In the genomic region with DNA sequence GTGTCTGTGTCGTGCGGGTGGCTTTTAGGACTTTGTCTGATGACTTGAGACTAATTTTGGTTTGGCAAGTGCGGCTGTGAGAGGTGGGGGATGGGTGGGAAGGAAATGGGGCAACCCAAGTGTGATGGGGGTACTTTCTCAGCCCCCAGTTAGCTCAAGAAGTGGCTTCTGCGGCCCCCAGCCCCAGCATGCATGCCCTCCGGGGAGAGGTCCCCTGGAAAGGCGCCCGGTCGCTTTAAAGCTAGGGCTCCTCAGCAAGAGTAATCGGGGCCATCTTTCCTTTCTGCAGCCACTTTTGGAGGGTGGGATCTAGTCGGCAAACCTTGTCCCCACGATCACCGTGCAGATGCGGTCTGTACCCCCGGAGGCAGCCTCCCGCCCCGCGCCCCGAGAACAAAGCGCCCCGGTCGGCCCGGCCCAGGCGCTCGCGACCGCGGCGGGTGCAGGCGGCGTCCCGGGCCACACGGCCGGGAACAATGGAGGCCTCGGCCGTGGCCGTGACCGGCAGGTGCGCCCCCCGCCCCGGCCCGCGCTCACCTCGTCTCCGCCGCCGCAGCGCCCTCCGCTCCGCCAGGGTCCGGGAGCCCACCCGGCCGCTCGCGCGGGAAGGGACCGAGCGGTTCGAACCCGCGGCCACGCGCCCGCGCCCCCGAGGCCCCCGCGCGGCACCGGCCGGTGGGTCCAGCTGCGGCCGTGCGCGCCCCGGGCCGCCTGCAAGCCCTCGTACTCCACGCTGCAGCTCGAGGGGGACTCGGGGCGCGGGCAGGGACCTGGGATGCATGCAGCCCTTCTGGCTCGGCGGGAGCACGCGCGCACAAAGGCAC, we compare ENCODE assay signal across 7 mouse cellular contexts. TPM values are rescaled to one million over a fixed set of nuclear protein-coding genes. Genes with fewer than 3 reads are reported as not detected.
DNase-seq lines count a peak whose midpoint lies in the region; ATAC-seq and TF ChIP-seq lines count a peak whose summit lies in the region.

No protein-coding gene starts in this region.

- no peak overlapping the region for H3K27ac ChIP-seq in brown adipose tissue, adult 24 weeks (replicated peaks; ENCODE audit: low read depth, low read length)
- H3K27ac ChIP-seq in forebrain, embryonic 13.5 days = peak overlapping the region; percentile 96
- peak overlapping the region; percentile 92 for H3K27ac ChIP-seq in midbrain, embryonic 15.5 days

- H3K27me3 ChIP-seq in forebrain, embryonic 13.5 days = no peaks in the 10 kb centered on the region
- H3K27me3 ChIP-seq in midbrain, embryonic 15.5 days (replicated peaks) = 0 out of 2 replicates have a peak, but pooled peaks cover 5% of the 10 kb centered on the region

- H3K4me2 ChIP-seq in forebrain, embryonic 13.5 days = peak overlapping the region; percentile 89
- H3K4me2 ChIP-seq in midbrain, embryonic 15.5 days = peak overlapping the region; percentile 79

- peak overlapping the region; percentile 99 for H3K9ac ChIP-seq in forebrain, embryonic 13.5 days
- H3K9ac ChIP-seq in midbrain, embryonic 15.5 days = peak overlapping the region; percentile 94

- no peak for TF ChIP-seq POLR2A in lung, adult 2 months (IDR thresholded peaks at IDR 0.05; ENCODE audit: borderline replicate concordance, extremely low read depth, low read depth, low read length)

- TF ChIP-seq CTCF in lung, adult 2 months (IDR thresholded peaks at IDR 0.05; ENCODE audit: insufficient read depth, low read length) = no peak

- H3K4me1 ChIP-seq in lung, adult 2 months (ENCODE audit: control insufficient read depth, insufficient read depth, low read length) = peaks cover 17% of the 10 kb centered on the region
- H3K4me1 ChIP-seq in brown adipose tissue, adult 24 weeks (ENCODE audit: control insufficient read depth, insufficient read depth, insufficient read length, low read length) = no peaks in the 10 kb centered on the region
- peaks cover 65% of the 10 kb centered on the region for H3K4me1 ChIP-seq in forebrain, embryonic 13.5 days
- H3K4me1 ChIP-seq in midbrain, embryonic 15.5 days = peaks cover 66% of the 10 kb centered on the region

- H3K9me3 ChIP-seq in forebrain, embryonic 13.5 days (replicated peaks) = no peaks in the 10 kb centered on the region
- H3K9me3 ChIP-seq in midbrain, embryonic 15.5 days = no peaks in the 10 kb centered on the region

- ATAC-seq in forebrain, embryonic 13.5 days = peak; percentile 36
- ATAC-seq in midbrain, embryonic 15.5 days (replicated peaks) = peak; percentile 53
- no peak for ATAC-seq in erythroid progenitor cell, adult 5-6 weeks (replicated peaks; ENCODE audit: low FRiP score, poor library complexity, severe bottlenecking)

- H3K4me3 ChIP-seq in lung, adult 2 months (replicated peaks; ENCODE audit: extremely low read depth, low read depth, low read length) = peak overlapping the region; percentile 81
- H3K4me3 ChIP-seq in brown adipose tissue, adult 24 weeks (ENCODE audit: insufficient read depth, low read depth, low read length) = peak overlapping the region; percentile 61
- peak overlapping the region; percentile 81 for H3K4me3 ChIP-seq in forebrain, embryonic 13.5 days
- peak overlapping the region; percentile 83 for H3K4me3 ChIP-seq in midbrain, embryonic 15.5 days

- DNase-seq in lung, adult 2 months = peak; percentile 28
- DNase-seq in lung, adult 18-20 months = no peak
- peak; percentile 67 for DNase-seq in kidney, postnatal 10 days

- WGBS in lung, adult 2 months = 1% methylated on average over 83 of the region's 87 CpGs
- WGBS in forebrain, embryonic 13.5 days = under 1% methylated on average over 72 of the region's 87 CpGs
- under 1% methylated on average over 74 of the region's 87 CpGs for WGBS in midbrain, embryonic 15.5 days

- H3K36me3 ChIP-seq in forebrain, embryonic 13.5 days (ENCODE audit: poor library complexity, severe bottlenecking) = peaks cover 9% of the 10 kb centered on the region; the same call in 1 of the 2 replicates
- no peaks in the 10 kb centered on the region for H3K36me3 ChIP-seq in midbrain, embryonic 15.5 days (replicated peaks)

RNA-seq across cellular contexts. Expression of a gene that starts 1.5 kb away (rescaled TPM):
- 0.18 and 0.54 TPM in 2 replicates for polyA plus RNA-seq in lung, adult 2 months (2012; rRNA removed)
- not detected in 2 replicates for polyA plus RNA-seq in brown adipose tissue, adult 24 weeks (2012; ENCODE audit: insufficient read depth, insufficient read length, missing spikeins)
- 4.7 and 6.5 TPM in 2 replicates for polyA plus RNA-seq in forebrain, embryonic 13.5 days (2015; fragmentation: Nextera tagmentation; extraction: Ambion mirVana)
- polyA plus RNA-seq in midbrain, embryonic 15.5 days (2015; fragmentation: Nextera tagmentation; extraction: Ambion mirVana) = 8.1 and 8.5 TPM in 2 replicates
- total RNA-seq in erythroid progenitor cell, adult 5-6 weeks (2015; ENCODE audit: low replicate concordance) = not detected in 2 replicates
- not detected in 2 replicates for total RNA-seq in erythroid progenitor cell, adult 5-6 weeks (2017; ENCODE audit: low replicate concordance)

RNA-seq across cellular contexts. Expression of a gene that starts 35.6 kb away (rescaled TPM):
- 1.0 and 1.1 TPM in 2 replicates for polyA plus RNA-seq in lung, adult 2 months (2012; rRNA removed)
- 0.79 TPM in 1 of 2 replicates, not detected in the other for polyA plus RNA-seq in brown adipose tissue, adult 24 weeks (2012; ENCODE audit: insufficient read depth, insufficient read length, missing spikeins)
- polyA plus RNA-seq in forebrain, embryonic 13.5 days (2015; fragmentation: Nextera tagmentation; extraction: Ambion mirVana) = 2.2 and 2.3 TPM in 2 replicates
- 2.5 and 2.9 TPM in 2 replicates for polyA plus RNA-seq in midbrain, embryonic 15.5 days (2015; fragmentation: Nextera tagmentation; extraction: Ambion mirVana)
- total RNA-seq in erythroid progenitor cell, adult 5-6 weeks (2015; ENCODE audit: low replicate concordance) = not detected in 2 replicates
- 0.51 TPM in 1 of 2 replicates, not detected in the other for total RNA-seq in erythroid progenitor cell, adult 5-6 weeks (2017; ENCODE audit: low replicate concordance)

RNA-seq across cellular contexts. Expression of a gene that starts 35.7 kb away (rescaled TPM):
- 25.9 and 27.7 TPM in 2 replicates for polyA plus RNA-seq in lung, adult 2 months (2012; rRNA removed)
- 6.8 and 7.1 TPM in 2 replicates for polyA plus RNA-seq in brown adipose tissue, adult 24 weeks (2012; ENCODE audit: insufficient read depth, insufficient read length, missing spikeins)
- 18.6 and 24.1 TPM in 2 replicates for polyA plus RNA-seq in forebrain, embryonic 13.5 days (2015; fragmentation: Nextera tagmentation; extraction: Ambion mirVana)
- polyA plus RNA-seq in midbrain, embryonic 15.5 days (2015; fragmentation: Nextera tagmentation; extraction: Ambion mirVana) = 52.5 and 53.3 TPM in 2 replicates
- total RNA-seq in erythroid progenitor cell, adult 5-6 weeks (2015; ENCODE audit: low replicate concordance) = 2.1 and 4.3 TPM in 2 replicates
- 1.3 and 17.9 TPM in 2 replicates for total RNA-seq in erythroid progenitor cell, adult 5-6 weeks (2017; ENCODE audit: low replicate concordance)

RNA-seq across cellular contexts. Expression of a gene that starts 53.4 kb away (rescaled TPM):
- 21.2 and 24.0 TPM in 2 replicates for polyA plus RNA-seq in lung, adult 2 months (2012; rRNA removed)
- polyA plus RNA-seq in brown adipose tissue, adult 24 weeks (2012; ENCODE audit: insufficient read depth, insufficient read length, missing spikeins) = 2.7 and 2.8 TPM in 2 replicates
- polyA plus RNA-seq in forebrain, embryonic 13.5 days (2015; fragmentation: Nextera tagmentation; extraction: Ambion mirVana) = 43.1 and 44.0 TPM in 2 replicates
- 33.2 and 33.3 TPM in 2 replicates for polyA plus RNA-seq in midbrain, embryonic 15.5 days (2015; fragmentation: Nextera tagmentation; extraction: Ambion mirVana)
- total RNA-seq in erythroid progenitor cell, adult 5-6 weeks (2015; ENCODE audit: low replicate concordance) = 1.7 and 2.2 TPM in 2 replicates
- total RNA-seq in erythroid progenitor cell, adult 5-6 weeks (2017; ENCODE audit: low replicate concordance) = 1.9 and 2.6 TPM in 2 replicates

RNA-seq across cellular contexts. Expression of a gene that starts 57.7 kb away (rescaled TPM):
- 1.8 and 2.4 TPM in 2 replicates for polyA plus RNA-seq in lung, adult 2 months (2012; rRNA removed)
- not detected in 2 replicates for polyA plus RNA-seq in brown adipose tissue, adult 24 weeks (2012; ENCODE audit: insufficient read depth, insufficient read length, missing spikeins)
- 0.24 and 0.27 TPM in 2 replicates for polyA plus RNA-seq in forebrain, embryonic 13.5 days (2015; fragmentation: Nextera tagmentation; extraction: Ambion mirVana)
- polyA plus RNA-seq in midbrain, embryonic 15.5 days (2015; fragmentation: Nextera tagmentation; extraction: Ambion mirVana) = 0.68 and 0.73 TPM in 2 replicates
- total RNA-seq in erythroid progenitor cell, adult 5-6 weeks (2015; ENCODE audit: low replicate concordance) = not detected in 2 replicates
- 0.13 and 1.1 TPM in 2 replicates for total RNA-seq in erythroid progenitor cell, adult 5-6 weeks (2017; ENCODE audit: low replicate concordance)

Comparison
In these comparisons a context has a peak if more than half of its experiments do, and no peak if none do; other contexts are left out.
1. DNase-seq: peak in lung, adult 2 months (single experiment) and kidney, postnatal 10 days (single experiment); none in lung, adult 18-20 months (0 of 2).
2. Peak in every context shown above with its lines, with median percentiles within 50 percentile points of each other: H3K4me3 ChIP-seq.